Mouse (Mus musculus): ENCODE measurements around the gene Usp30.

DNA sequence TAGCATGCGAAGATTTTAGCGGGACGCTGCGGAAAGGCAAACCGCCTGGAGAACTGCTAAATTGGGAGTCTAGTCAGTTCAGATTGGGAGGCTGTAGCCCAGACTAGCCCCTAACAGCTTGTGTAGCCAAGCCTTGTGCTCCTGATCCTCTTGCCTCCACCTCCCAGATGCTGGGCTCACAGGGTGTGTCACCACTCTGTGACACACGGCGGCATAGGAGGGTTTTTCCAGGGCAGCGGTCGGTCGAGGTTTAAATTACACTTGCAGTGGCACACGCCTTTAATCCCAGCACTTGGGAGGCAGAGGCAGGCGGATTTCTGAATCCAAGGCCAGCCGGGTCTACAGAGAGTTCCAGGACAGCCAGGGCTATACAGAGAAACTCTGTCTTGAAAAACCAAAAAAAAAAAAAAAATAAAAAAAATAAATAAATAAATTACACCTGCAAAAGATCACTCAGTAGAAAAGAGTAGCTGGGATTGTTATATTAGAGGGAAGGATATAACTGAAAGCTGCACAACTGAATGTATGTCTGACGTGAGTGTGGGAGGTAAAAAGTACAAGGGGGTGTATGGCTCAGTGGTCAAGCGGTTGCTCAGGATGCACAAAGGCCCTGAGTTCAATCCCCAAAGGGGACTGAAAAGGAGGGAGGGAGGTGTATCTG lies 64.4 kb downstream of the Usp30 start:
- TF ChIP-seq CTCF (IDR thresholded peaks at IDR 0.05; ENCODE audit: control insufficient read depth, insufficient read depth, insufficient read length) (no peak), USF1 (IDR thresholded peaks at IDR 0.05; ENCODE audit: low read depth) (no peak), CEBPB (IDR thresholded peaks at IDR 0.05; ENCODE audit: low read depth) (no peak), FOSL1 (IDR thresholded peaks at IDR 0.05; ENCODE audit: insufficient read depth, low read length, poor library complexity, severe bottlenecking) (no peak)

Measured in C2C12 (cell line).